Mouse (Mus musculus): ENCODE measurements around the gene L3mbtl2. TPM values are rescaled to one million over a fixed set of nuclear protein-coding genes. Genes with fewer than 3 reads are reported as not detected.

Gene L3mbtl2
- 10 to 100 TPM; 13.1 to 21.6 TPM for total RNA-seq (2023)

GRCm38 (mm10) chr15:81663697-81664561, at the start of gene L3mbtl2:
L3mbtl2 (plus strand) TSS chr15:81663889.

GRCm38 (mm10) chr15:81697175-81697574, 33.5 kb downstream of the L3mbtl2 start, which contains the start of gene Chadl:
Chadl (minus strand) TSS chr15:81697287.

Other genes with a start within 250 kb of the L3mbtl2 start
- 10 to 100 TPM; 80.4 to 91.9 TPM for gene Rbx1, start 197.6 kb upstream of the L3mbtl2 start, total RNA-seq (2023)
- gene Ep300, start 78.5 kb upstream of the L3mbtl2 start, total RNA-seq (2023) = 100 to 1,000 TPM; 173 to 179 TPM
- gene Chadl, start 33.4 kb downstream of the L3mbtl2 start, total RNA-seq (2023) = not detected
- gene Zc3h7b, start 81.2 kb downstream of the L3mbtl2 start, total RNA-seq (2023) = 1 to 10 TPM; 9.2 to 9.6 TPM
- gene Rangap1, start 81.6 kb downstream of the L3mbtl2 start, total RNA-seq (2023) = 10 to 100 TPM; 56.2 TPM
- gene Tef, start 138.5 kb downstream of the L3mbtl2 start, total RNA-seq (2023) = 1 to 10 TPM; 5.9 to 8.3 TPM
- gene Tob2, start 194.9 kb downstream of the L3mbtl2 start, total RNA-seq (2023) = 10 to 100 TPM; 43.9 to 47.3 TPM
- gene Phf5a, start 208.0 kb downstream of the L3mbtl2 start, total RNA-seq (2023) = 10 to 100 TPM; 38.8 to 45.4 TPM
- gene Aco2, start 208.4 kb downstream of the L3mbtl2 start, total RNA-seq (2023) = 10 to 100 TPM; 81.9 to 87.8 TPM